Mouse (Mus musculus): ENCODE data around the gene Gm128. TPM values are rescaled to one million over a fixed set of nuclear protein-coding genes. Genes with fewer than 3 reads are reported as not detected.
A peak's percentile ranks its signal among the peaks of the same experiment; 100 is the strongest.

Gene Gm128
- polyA plus RNA-seq, 1 experiment, result not detected

DNA sequence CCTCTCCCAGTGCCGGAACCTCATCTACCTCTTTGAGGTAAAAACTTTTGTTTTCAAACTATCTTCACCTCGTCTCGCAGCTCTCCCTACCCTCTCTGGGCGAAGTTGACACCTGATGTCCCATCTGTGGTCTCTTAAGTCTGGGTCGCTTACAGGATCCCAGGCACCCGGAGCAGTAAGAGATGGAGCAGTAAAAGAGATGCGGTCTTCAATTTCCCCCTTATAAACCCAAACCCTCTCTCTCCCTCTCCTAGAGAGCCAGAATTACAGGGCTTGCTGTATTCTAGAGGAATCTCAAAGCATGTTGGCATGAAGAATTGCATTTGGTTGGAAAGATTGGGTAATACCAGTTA, 42.2 kb upstream of the Gm128 start:
- Histone ChIP-seq H3K4me3 (ENCODE audit: insufficient read depth, low read length) (peak overlapping the region; percentile 82), H3K27ac (ENCODE audit: insufficient read depth, low read depth, low read length) (peak overlapping the region; percentile 89), H3K4me1 (ENCODE audit: control insufficient read depth, insufficient read depth, low read length) (peaks cover 41% of the 10 kb centered on the region)
- TF ChIP-seq CTCF (IDR thresholded peaks at IDR 0.05; ENCODE audit: low read depth, low read length) (no peak), POLR2A (IDR thresholded peaks at IDR 0.05; ENCODE audit: borderline replicate concordance, low read depth, low read length) (no peak)

- peak overlapping the region; percentile 82 for H3K4me3 ChIP-seq (ENCODE audit: insufficient read depth, low read length)
- H3K27ac ChIP-seq (ENCODE audit: insufficient read depth, low read depth, low read length), result peak overlapping the region; percentile 89
- H3K4me1 ChIP-seq (ENCODE audit: control insufficient read depth, insufficient read depth, low read length), result peaks cover 42% of the 10 kb centered on the region
- TF ChIP-seq CTCF (IDR thresholded peaks at IDR 0.05; ENCODE audit: low read depth, low read length), result no peak
- TF ChIP-seq POLR2A (IDR thresholded peaks at IDR 0.05; ENCODE audit: borderline replicate concordance, low read depth, low read length), result no peak
These were observed 41.6 kb upstream of the Gm128 start for GRCm38 (mm10) chr3:95282865-95283588.

DNA sequence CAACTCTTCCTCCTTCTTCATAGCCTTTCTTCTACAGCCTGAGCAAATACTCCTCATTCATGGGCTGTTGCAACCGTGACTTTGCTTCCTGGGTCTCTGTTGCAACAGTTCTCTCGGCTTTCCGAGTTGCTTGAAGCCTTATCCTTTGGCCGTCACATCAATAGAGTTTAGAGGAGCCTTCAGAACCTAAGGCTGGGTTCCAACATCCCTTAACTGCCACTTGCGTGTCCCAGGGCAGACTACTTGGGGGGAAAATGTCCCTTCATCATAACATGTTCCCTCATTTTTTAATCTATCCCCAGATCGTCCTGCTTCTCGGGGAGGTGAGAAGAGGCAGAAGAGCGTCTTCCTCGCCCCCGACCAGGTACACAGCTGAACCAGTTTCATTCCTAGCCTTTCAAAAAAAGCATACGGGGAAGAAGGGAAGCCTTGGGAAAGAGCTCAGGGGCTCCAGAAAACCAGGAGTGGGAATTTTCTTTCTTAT, 41.0 kb upstream of the Gm128 start:
- TF ChIP-seq POLR2A (IDR thresholded peaks at IDR 0.05; ENCODE audit: borderline replicate concordance, low read depth, low read length), result no peak
- no peak for TF ChIP-seq CTCF (IDR thresholded peaks at IDR 0.05; ENCODE audit: low read depth, low read length)
- Histone ChIP-seq H3K4me1 (ENCODE audit: control insufficient read depth, insufficient read depth, low read length) (peaks cover 38% of the 10 kb centered on the region), H3K27ac (ENCODE audit: insufficient read depth, low read depth, low read length) (peak overlapping the region; percentile 89), H3K4me3 (ENCODE audit: insufficient read depth, low read length) (peak overlapping the region; percentile 82)

GRCm38 (mm10) chr3:95281216-95282126, 40.1 kb upstream of the Gm128 start, which contains the start of the genes Mindy1 and Prune1:
Mindy1 (plus strand) TSS chr3:95281345.
Prune1 (minus strand) TSS chr3:95282076.
- peaks cover 46% of the 10 kb centered on the region for H3K4me1 ChIP-seq (ENCODE audit: control insufficient read depth, insufficient read depth, low read length)
- H3K4me3 ChIP-seq (ENCODE audit: insufficient read depth, low read length), result peak within 1 kb of the TSS; percentile 82
- TF ChIP-seq POLR2A (IDR thresholded peaks at IDR 0.05; ENCODE audit: borderline replicate concordance, low read depth, low read length), result no peak
- no peak for TF ChIP-seq CTCF (IDR thresholded peaks at IDR 0.05; ENCODE audit: low read depth, low read length)
- peak within 1 kb of the TSS; percentile 89 for H3K27ac ChIP-seq (ENCODE audit: insufficient read depth, low read depth, low read length)

GRCm38 (mm10) chr3:95280747-95281146, 39.3 kb upstream of the Gm128 start:
- peak overlapping the region; percentile 39 for H3K27ac ChIP-seq (ENCODE audit: insufficient read depth, low read depth, low read length)
- H3K4me3 ChIP-seq (ENCODE audit: insufficient read depth, low read length), result peak overlapping the region; percentile 75
- TF ChIP-seq CTCF (IDR thresholded peaks at IDR 0.05; ENCODE audit: low read depth, low read length) (no peak), POLR2A (IDR thresholded peaks at IDR 0.05; ENCODE audit: borderline replicate concordance, low read depth, low read length) (no peak)
- H3K4me1 ChIP-seq (ENCODE audit: control insufficient read depth, insufficient read depth, low read length), result peaks cover 42% of the 10 kb centered on the region

GRCm38 (mm10) chr3:95277149-95277551, 35.8 kb upstream of the Gm128 start:
- TF ChIP-seq CTCF (IDR thresholded peaks at IDR 0.05; ENCODE audit: low read depth, low read length) (no peak), POLR2A (IDR thresholded peaks at IDR 0.05; ENCODE audit: borderline replicate concordance, low read depth, low read length) (no peak)
- Histone ChIP-seq H3K4me3 (ENCODE audit: insufficient read depth, low read length) (no peak overlapping the region), H3K4me1 (ENCODE audit: control insufficient read depth, insufficient read depth, low read length) (peaks cover 38% of the 10 kb centered on the region), H3K27ac (ENCODE audit: insufficient read depth, low read depth, low read length) (no peak overlapping the region)

GRCm38 (mm10) chr3:95276428-95276934, 35.1 kb upstream of the Gm128 start:
- Histone ChIP-seq H3K4me3 (ENCODE audit: insufficient read depth, low read length) (no peak overlapping the region), H3K4me1 (ENCODE audit: control insufficient read depth, insufficient read depth, low read length) (peaks cover 38% of the 10 kb centered on the region), H3K27ac (ENCODE audit: insufficient read depth, low read depth, low read length) (no peak overlapping the region)
- TF ChIP-seq POLR2A (IDR thresholded peaks at IDR 0.05; ENCODE audit: borderline replicate concordance, low read depth, low read length) (no peak), CTCF (IDR thresholded peaks at IDR 0.05; ENCODE audit: low read depth, low read length) (no peak)

DNA sequence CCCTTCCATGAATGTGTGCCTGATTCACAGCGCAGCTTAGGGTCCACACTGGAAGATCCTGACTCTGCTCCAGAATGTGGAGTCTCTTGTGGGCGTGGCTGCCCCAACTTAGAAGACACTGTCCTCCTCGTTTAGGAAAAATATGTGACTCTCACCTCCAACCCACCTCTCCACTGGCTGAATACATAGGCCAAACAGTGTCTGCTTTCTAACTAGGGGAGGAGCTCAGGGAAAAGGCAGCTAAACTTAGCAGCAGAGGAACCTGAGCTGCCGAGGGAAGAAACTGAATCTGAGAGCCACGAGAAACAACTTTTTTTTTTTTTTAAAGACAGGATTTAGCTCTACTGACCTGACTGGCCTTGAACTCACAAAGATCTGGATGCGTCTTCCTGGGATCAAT, 33.8 kb upstream of the Gm128 start:
- TF ChIP-seq CTCF (IDR thresholded peaks at IDR 0.05; ENCODE audit: low read depth, low read length) (no peak), POLR2A (IDR thresholded peaks at IDR 0.05; ENCODE audit: borderline replicate concordance, low read depth, low read length) (no peak)
- H3K4me3 ChIP-seq (ENCODE audit: insufficient read depth, low read length), result no peak overlapping the region
- H3K27ac ChIP-seq (ENCODE audit: insufficient read depth, low read depth, low read length), result no peak overlapping the region
- peaks cover 33% of the 10 kb centered on the region for H3K4me1 ChIP-seq (ENCODE audit: control insufficient read depth, insufficient read depth, low read length)

GRCm38 (mm10) chr3:95274453-95274852, 33.1 kb upstream of the Gm128 start:
- Histone ChIP-seq H3K27ac (ENCODE audit: insufficient read depth, low read depth, low read length) (no peak overlapping the region), H3K4me3 (ENCODE audit: insufficient read depth, low read length) (no peak overlapping the region), H3K4me1 (ENCODE audit: control insufficient read depth, insufficient read depth, low read length) (peaks cover 29% of the 10 kb centered on the region)
- TF ChIP-seq CTCF (IDR thresholded peaks at IDR 0.05; ENCODE audit: low read depth, low read length), result no peak
- TF ChIP-seq POLR2A (IDR thresholded peaks at IDR 0.05; ENCODE audit: borderline replicate concordance, low read depth, low read length), result no peak

All from bone marrow macrophage, adult 2 months (primary cell).